Mouse (Mus musculus): Measurements from ENCODE around the gene Dupd1. TPM values are rescaled to one million over a fixed set of nuclear protein-coding genes. Genes with fewer than 3 reads are reported as not detected.
A peak's percentile ranks its signal among the peaks of the same experiment; 100 is the strongest.

Dupd1 gene
- total and polyA plus RNA-seq, 2 experiments from 2014 or later = 0.29 TPM; not detected in 1

- Histone ChIP-seq H3K27ac (no peak overlapping the region), H3K9ac (replicated peaks; ENCODE audit: low read length) (no peak overlapping the region), H3K9me3 (ENCODE audit: low read length) (no peaks in the 10 kb centered on the region), H3K4me2 (ENCODE audit: low read depth, low read length) (no peak overlapping the region), H3K36me3 (ENCODE audit: insufficient read depth, low read length) (no peaks in the 10 kb centered on the region), H3K27me3 (ENCODE audit: insufficient read depth, low read length) (no peaks in the 10 kb centered on the region), H3K4me1 (ENCODE audit: insufficient read depth, low read length) (no peaks in the 10 kb centered on the region), H3K4me3 (ENCODE audit: low read length) (no peak overlapping the region)
- DNase-seq (ENCODE audit: low spot score) (no peak), ATAC-seq (no peak)
- TF ChIP-seq CTCF (IDR thresholded peaks at IDR 0.05; ENCODE audit: low read depth) = no peak
- 100% methylated on average over 1 of the region's 1 CpGs for WGBS
Measured at GRCm38 (mm10) chr14:21744169-21744568, 29.8 kb upstream of the Dupd1 start.

GRCm38 (mm10) chr14:21742441-21742840, 28.1 kb upstream of the Dupd1 start:
- no peaks in the 10 kb centered on the region for H3K36me3 ChIP-seq (ENCODE audit: insufficient read depth, low read length)
- H3K4me3 ChIP-seq (ENCODE audit: low read length) = no peak overlapping the region
- no peak for DNase-seq (ENCODE audit: low spot score)
- H3K27ac ChIP-seq = no peak overlapping the region
- no peaks in the 10 kb centered on the region for H3K9me3 ChIP-seq (ENCODE audit: low read length)
- TF ChIP-seq CTCF (IDR thresholded peaks at IDR 0.05; ENCODE audit: low read depth) = no peak
- no peaks in the 10 kb centered on the region for H3K4me1 ChIP-seq (ENCODE audit: insufficient read depth, low read length)
- WGBS = 87% methylated on average over 4 of the region's 4 CpGs
- H3K27me3 ChIP-seq (ENCODE audit: insufficient read depth, low read length) = no peaks in the 10 kb centered on the region
- H3K4me2 ChIP-seq (ENCODE audit: low read depth, low read length) = no peak overlapping the region
- no peak for ATAC-seq
- no peak overlapping the region for H3K9ac ChIP-seq (replicated peaks; ENCODE audit: low read length)

- H3K27me3 ChIP-seq (ENCODE audit: insufficient read depth, low read length) = no peaks in the 10 kb centered on the region
- WGBS = 13% methylated on average over 4 of the region's 4 CpGs
- H3K27ac ChIP-seq = no peak overlapping the region
- no peak overlapping the region for H3K4me2 ChIP-seq (ENCODE audit: low read depth, low read length)
- H3K9ac ChIP-seq (replicated peaks; ENCODE audit: low read length) = no peak overlapping the region
- ATAC-seq (peak; percentile 86), DNase-seq (ENCODE audit: low spot score) (peak; percentile 91)
- TF ChIP-seq CTCF (IDR thresholded peaks at IDR 0.05; ENCODE audit: low read depth) = peak; percentile 99
- no peaks in the 10 kb centered on the region for H3K9me3 ChIP-seq (ENCODE audit: low read length)
- H3K4me1 ChIP-seq (ENCODE audit: insufficient read depth, low read length) = no peaks in the 10 kb centered on the region
- no peaks in the 10 kb centered on the region for H3K36me3 ChIP-seq (ENCODE audit: insufficient read depth, low read length)
- no peak overlapping the region for H3K4me3 ChIP-seq (ENCODE audit: low read length)
Measured at GRCm38 (mm10) chr14:21741786-21742185, 27.4 kb upstream of the Dupd1 start.

DNA sequence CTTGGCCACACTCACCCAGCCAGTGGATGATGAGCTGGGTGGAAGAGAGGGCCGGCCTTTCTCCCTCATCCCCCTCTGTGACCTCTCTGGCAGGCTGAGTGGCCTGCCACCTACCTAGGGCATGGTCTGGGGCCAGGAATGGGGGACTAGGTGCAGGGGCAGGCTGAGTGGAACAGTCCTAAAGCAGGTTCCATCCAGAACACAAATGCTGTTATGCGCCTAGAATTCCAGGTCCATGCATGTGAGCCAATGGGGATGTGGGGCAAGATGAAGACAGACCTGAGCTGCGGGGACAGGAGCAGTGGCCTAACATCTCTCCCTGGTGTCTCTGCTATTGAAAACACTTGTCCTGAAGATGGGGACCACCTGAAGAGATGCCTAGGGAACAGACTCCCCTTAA, 26.9 kb upstream of the Dupd1 start:
- H3K9me3 ChIP-seq (ENCODE audit: low read length) = no peaks in the 10 kb centered on the region
- no peak overlapping the region for H3K9ac ChIP-seq (replicated peaks; ENCODE audit: low read length)
- no peaks in the 10 kb centered on the region for H3K4me1 ChIP-seq (ENCODE audit: insufficient read depth, low read length)
- H3K36me3 ChIP-seq (ENCODE audit: insufficient read depth, low read length) = no peaks in the 10 kb centered on the region
- no peak for TF ChIP-seq CTCF (IDR thresholded peaks at IDR 0.05; ENCODE audit: low read depth)
- H3K27me3 ChIP-seq (ENCODE audit: insufficient read depth, low read length) = no peaks in the 10 kb centered on the region
- H3K4me2 ChIP-seq (ENCODE audit: low read depth, low read length) = no peak overlapping the region
- H3K4me3 ChIP-seq (ENCODE audit: low read length) = no peak overlapping the region
- H3K27ac ChIP-seq = no peak overlapping the region
- 87% methylated on average over 3 of the region's 3 CpGs for WGBS
- DNase-seq (ENCODE audit: low spot score) = no peak
- ATAC-seq = peak; percentile 6; the same call in 1 of the 2 replicates

GRCm38 (mm10) chr14:21740345-21740744, 26.0 kb upstream of the Dupd1 start:
- WGBS = 97% methylated on average over 7 of the region's 7 CpGs
- Histone ChIP-seq H3K9me3 (ENCODE audit: low read length) (no peaks in the 10 kb centered on the region), H3K36me3 (ENCODE audit: insufficient read depth, low read length) (no peaks in the 10 kb centered on the region), H3K4me3 (ENCODE audit: low read length) (no peak overlapping the region), H3K27ac (no peak overlapping the region), H3K4me2 (ENCODE audit: low read depth, low read length) (no peak overlapping the region), H3K4me1 (ENCODE audit: insufficient read depth, low read length) (no peaks in the 10 kb centered on the region), H3K27me3 (ENCODE audit: insufficient read depth, low read length) (no peaks in the 10 kb centered on the region), H3K9ac (replicated peaks; ENCODE audit: low read length) (no peak overlapping the region)
- TF ChIP-seq CTCF (IDR thresholded peaks at IDR 0.05; ENCODE audit: low read depth) = no peak
- ATAC-seq = no peak
- DNase-seq (ENCODE audit: low spot score) = no peak

DNA sequence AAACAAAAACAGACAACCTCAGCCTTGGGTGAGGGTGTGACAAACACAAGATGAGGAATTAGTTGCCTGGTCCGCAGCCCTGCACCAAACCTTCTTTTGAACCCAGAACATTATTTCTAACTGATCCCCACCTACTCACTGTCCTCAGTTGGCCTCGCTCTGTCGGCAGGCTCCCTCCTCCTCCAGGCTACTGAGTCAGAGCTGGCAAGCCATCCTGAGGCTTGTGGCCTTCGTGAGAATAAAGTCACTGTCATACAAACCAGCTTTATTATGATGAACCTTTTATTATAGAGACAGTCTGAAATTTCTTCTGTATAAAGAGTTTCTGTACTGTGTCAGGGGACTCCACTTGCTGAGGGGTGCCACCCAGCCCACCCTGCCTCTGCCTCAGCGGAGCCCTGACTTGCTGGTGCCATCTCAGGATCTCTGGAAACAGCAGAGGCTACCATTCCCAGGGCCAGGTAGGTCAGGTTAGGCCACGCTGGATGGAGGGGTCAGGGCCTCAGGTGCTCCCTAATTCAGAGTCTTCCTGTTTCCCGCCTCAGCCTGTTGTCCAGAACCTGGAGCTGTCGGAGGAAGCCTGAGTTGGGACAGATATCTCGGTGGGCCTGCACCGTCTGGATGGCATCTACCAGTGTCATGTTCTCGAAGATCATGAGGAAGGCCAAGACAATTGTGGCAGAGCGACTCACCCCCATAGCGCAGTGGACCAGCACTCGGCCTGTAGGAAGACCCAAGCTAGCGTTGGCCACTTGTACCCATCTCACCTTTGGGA, 18.9 kb upstream of the Dupd1 start:
- no peak for DNase-seq (ENCODE audit: low spot score)
- no peak for TF ChIP-seq CTCF (IDR thresholded peaks at IDR 0.05; ENCODE audit: low read depth)
- Histone ChIP-seq H3K4me1 (ENCODE audit: insufficient read depth, low read length) (no peaks in the 10 kb centered on the region), H3K4me3 (ENCODE audit: low read length) (no peak overlapping the region), H3K27ac (no peak overlapping the region), H3K9me3 (ENCODE audit: low read length) (no peaks in the 10 kb centered on the region), H3K9ac (replicated peaks; ENCODE audit: low read length) (no peak overlapping the region), H3K36me3 (ENCODE audit: insufficient read depth, low read length) (no peaks in the 10 kb centered on the region), H3K27me3 (ENCODE audit: insufficient read depth, low read length) (no peaks in the 10 kb centered on the region), H3K4me2 (ENCODE audit: low read depth, low read length) (no peak overlapping the region)
- ATAC-seq = no peak
- 92% methylated on average over 15 of the region's 15 CpGs for WGBS

DNA sequence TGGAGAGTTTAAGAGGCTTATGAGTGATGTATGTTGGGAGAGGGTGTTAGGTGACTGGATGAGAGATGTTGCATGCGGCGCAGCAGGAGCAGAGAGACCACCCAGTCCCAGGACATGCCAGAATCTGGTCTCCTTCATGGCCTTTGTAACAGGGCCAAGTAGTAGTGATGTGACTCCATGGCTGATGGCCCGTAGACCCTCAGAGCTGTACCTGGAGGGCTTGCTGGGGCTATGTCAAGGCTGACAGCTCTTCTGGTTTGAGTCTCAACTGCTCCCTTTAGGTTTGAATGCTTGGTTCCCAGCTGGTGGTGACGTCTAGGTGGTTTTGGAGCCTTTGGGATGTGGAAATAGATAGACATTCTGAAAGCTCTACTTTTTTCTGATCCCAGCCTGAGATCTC, 15.6 kb upstream of the Dupd1 start:
- Histone ChIP-seq H3K9me3 (ENCODE audit: low read length) (no peaks in the 10 kb centered on the region), H3K36me3 (ENCODE audit: insufficient read depth, low read length) (no peaks in the 10 kb centered on the region), H3K4me2 (ENCODE audit: low read depth, low read length) (no peak overlapping the region), H3K27me3 (ENCODE audit: insufficient read depth, low read length) (no peaks in the 10 kb centered on the region), H3K4me3 (ENCODE audit: low read length) (no peak overlapping the region), H3K9ac (replicated peaks; ENCODE audit: low read length) (no peak overlapping the region), H3K4me1 (ENCODE audit: insufficient read depth, low read length) (no peaks in the 10 kb centered on the region), H3K27ac (no peak overlapping the region)
- no peak for DNase-seq (ENCODE audit: low spot score)
- 91% methylated on average over 4 of the region's 4 CpGs for WGBS
- ATAC-seq = no peak
- no peak for TF ChIP-seq CTCF (IDR thresholded peaks at IDR 0.05; ENCODE audit: low read depth)
